Mouse (Mus musculus) hindbrain, embryonic 12.5 days (tissue): ENCODE data around the gene Nans. TPM values are rescaled to one million over a fixed set of nuclear protein-coding genes. Genes with fewer than 3 reads are reported as not detected.

Experiments used
- ATAC-seq: fragments of 200-750 bp; cut with Nextera tagmentation; 2 replicates; pipeline ENCODE4 v1.8.0; 2017; ENCODE audit warnings: moderate TSS enrichment; ENCODE audit not compliant: low FRiP score
- H3K27ac ChIP-seq: fragments of 300-500 bp; sonication (generic); 2 replicates; pipeline ENCODE4 v1.5.1; 2016; ENCODE audit warnings: mild to moderate bottlenecking
- H3K27me3 ChIP-seq: fragments of 300-500 bp; sonication (generic); 2 replicates; pipeline ENCODE4 v1.6.1; 2016; ENCODE audit warnings: mild to moderate bottlenecking
- H3K36me3 ChIP-seq: fragments of 300-500 bp; sonication (generic); 2 replicates; pipeline ENCODE4 v1.6.1; 2016; ENCODE audit warnings: mild to moderate bottlenecking
- H3K4me1 ChIP-seq: fragments of 300-500 bp; sonication (generic); 2 replicates; pipeline ENCODE4 v1.6.1; 2016
- H3K4me2 ChIP-seq: fragments of 300-500 bp; sonication (generic); replicated peaks from 2 replicates; pipeline ENCODE4 v1.6.1; 2016; ENCODE audit warnings: mild to moderate bottlenecking
- H3K4me3 ChIP-seq: fragments of 300-500 bp; sonication (generic); 2 replicates; pipeline ENCODE4 v1.5.1; 2016; ENCODE audit warnings: mild to moderate bottlenecking
- H3K9ac ChIP-seq: fragments of 300-500 bp; sonication (generic); 2 replicates; pipeline ENCODE4 v1.6.1; 2016; ENCODE audit warnings: mild to moderate bottlenecking, moderate library complexity
- H3K9me3 ChIP-seq: fragments of 300-500 bp; sonication (generic); replicated peaks from 2 replicates; pipeline ENCODE4 v1.6.1; 2016; ENCODE audit warnings: mild to moderate bottlenecking
- WGBS: fragments of 180-500 bp; shearing (Covaris S2); methylation state at CpG from one replicate; pipeline ENCODE4 v1.1.7; 2016; 5-methylcytosine and 5-hydroxymethylcytosine counted together
- polyA plus RNA-seq: library from polyadenylated mRNA; unstranded; fragments of >200 nt; fragmentation: Nextera tagmentation; extraction: Ambion mirVana; gene quantifications from 2 replicates; pipeline ENCODE4 v1.2.1, GENCODE M21; 2016

Nans gene
- polyA plus RNA-seq, 1 experiment from 2014 or later, result 76.5 TPM

- no peaks in the 10 kb centered on the region for H3K9me3 ChIP-seq
- 89% methylated on average over 10 of the region's 10 CpGs for WGBS
- no peak for ATAC-seq
- H3K9ac ChIP-seq, result no peak overlapping the region
- no peak overlapping the region for H3K27ac ChIP-seq
- no peak overlapping the region for H3K4me2 ChIP-seq
- no peaks in the 10 kb centered on the region for H3K36me3 ChIP-seq
- 0 out of 2 replicates have a peak, but pooled peaks cover 8% of the 10 kb centered on the region for H3K27me3 ChIP-seq
- no peak overlapping the region for H3K4me3 ChIP-seq
- H3K4me1 ChIP-seq, result no peaks in the 10 kb centered on the region
Measured at GRCm38 (mm10) chr4:46521457-46521856, 32.4 kb downstream of the Nans start.

GRCm38 (mm10) chr4:46523324-46523723 lies 34.3 kb downstream of the Nans start:
- 81% methylated on average over 4 of the region's 4 CpGs for WGBS

GRCm38 (mm10) chr4:46526226-46526625 lies 37.2 kb downstream of the Nans start:
- Histone ChIP-seq H3K36me3 (no peaks in the 10 kb centered on the region), H3K9ac (no peak overlapping the region), H3K4me3 (no peak overlapping the region), H3K9me3 (no peaks in the 10 kb centered on the region), H3K4me1 (0 out of 2 replicates have a peak, but pooled peaks cover 4% of the 10 kb centered on the region), H3K4me2 (no peak overlapping the region), H3K27ac (no peak overlapping the region), H3K27me3 (peaks cover 11% of the 10 kb centered on the region; the same call in 1 of the 2 replicates)
- WGBS, result 79% methylated on average over 3 of the region's 3 CpGs
- no peak for ATAC-seq

More at GRCm38 (mm10) chr4:46523324-46523723, 34.3 kb downstream of the Nans start:
- Histone ChIP-seq H3K4me1 (0 out of 2 replicates have a peak, but pooled peaks cover 4% of the 10 kb centered on the region), H3K27ac (no peak overlapping the region), H3K27me3 (0 out of 2 replicates have a peak, but pooled peaks cover 11% of the 10 kb centered on the region), H3K9ac (no peak overlapping the region), H3K36me3 (no peaks in the 10 kb centered on the region), H3K9me3 (no peaks in the 10 kb centered on the region), H3K4me3 (no peak overlapping the region), H3K4me2 (no peak overlapping the region)
- no peak for ATAC-seq

- peak overlapping the region; percentile 49 for H3K4me2 ChIP-seq
- peak; percentile 43; the same call in 1 of the 2 replicates for ATAC-seq
- peak overlapping the region; percentile 35; the same call in 1 of the 2 replicates for H3K9ac ChIP-seq
- peak overlapping the region; percentile 22 for H3K4me3 ChIP-seq
- H3K36me3 ChIP-seq, result no peaks in the 10 kb centered on the region
- 0 out of 2 replicates have a peak, but pooled peaks cover 4% of the 10 kb centered on the region for H3K4me1 ChIP-seq
- H3K27me3 ChIP-seq, result peaks cover 9% of the 10 kb centered on the region; the same call in 1 of the 2 replicates
- no peak overlapping the region for H3K27ac ChIP-seq
- 34% methylated on average over 17 of the region's 17 CpGs for WGBS
- no peaks in the 10 kb centered on the region for H3K9me3 ChIP-seq
Measured at GRCm38 (mm10) chr4:46526798-46527557, 37.9 kb downstream of the Nans start.

- no peak overlapping the region for H3K27ac ChIP-seq
- no peaks in the 10 kb centered on the region for H3K9me3 ChIP-seq
- ATAC-seq, result peak; percentile 50
- H3K4me3 ChIP-seq, result peak overlapping the region; percentile 22
- H3K36me3 ChIP-seq, result no peaks in the 10 kb centered on the region
- H3K27me3 ChIP-seq, result peaks cover 9% of the 10 kb centered on the region
- 0 out of 2 replicates have a peak, but pooled peaks cover 4% of the 10 kb centered on the region for H3K4me1 ChIP-seq
- 7% methylated on average over 7 of the region's 7 CpGs for WGBS
- H3K4me2 ChIP-seq, result peak overlapping the region; percentile 49
- peak overlapping the region; percentile 35; the same call in 1 of the 2 replicates for H3K9ac ChIP-seq
Measured at GRCm38 (mm10) chr4:46527558-46527926, 38.5 kb downstream of the Nans start.

- Histone ChIP-seq H3K9ac (no peak overlapping the region), H3K4me3 (no peak overlapping the region), H3K9me3 (no peaks in the 10 kb centered on the region), H3K4me2 (no peak overlapping the region), H3K36me3 (no peaks in the 10 kb centered on the region), H3K27ac (no peak overlapping the region), H3K27me3 (peaks cover 29% of the 10 kb centered on the region), H3K4me1 (peaks cover 12% of the 10 kb centered on the region)
- ATAC-seq, result no peak
- WGBS, result 41% methylated on average over 7 of the region's 7 CpGs
Measured at GRCm38 (mm10) chr4:46529722-46530121, 40.7 kb downstream of the Nans start.

GRCm38 (mm10) chr4:46532511-46532910 lies 43.5 kb downstream of the Nans start:
- Histone ChIP-seq H3K4me2 (no peak overlapping the region), H3K9me3 (no peaks in the 10 kb centered on the region), H3K4me3 (no peak overlapping the region), H3K36me3 (no peaks in the 10 kb centered on the region), H3K27ac (no peak overlapping the region), H3K4me1 (peaks cover 18% of the 10 kb centered on the region), H3K9ac (no peak overlapping the region), H3K27me3 (peaks cover 48% of the 10 kb centered on the region)
- 85% methylated on average over 2 of the region's 2 CpGs for WGBS
- ATAC-seq, result no peak

GRCm38 (mm10) chr4:46532926-46533325 lies 43.9 kb downstream of the Nans start:
- no peak overlapping the region for H3K9ac ChIP-seq
- no peak for ATAC-seq
- no peak overlapping the region for H3K27ac ChIP-seq
- 85% methylated on average over 7 of the region's 7 CpGs for WGBS
- peaks cover 52% of the 10 kb centered on the region for H3K27me3 ChIP-seq
- no peak overlapping the region for H3K4me2 ChIP-seq
- H3K4me1 ChIP-seq, result peaks cover 16% of the 10 kb centered on the region
- no peaks in the 10 kb centered on the region for H3K9me3 ChIP-seq
- no peaks in the 10 kb centered on the region for H3K36me3 ChIP-seq
- no peak overlapping the region for H3K4me3 ChIP-seq

- Histone ChIP-seq H3K27ac (no peak overlapping the region), H3K27me3 (peaks cover 60% of the 10 kb centered on the region), H3K4me1 (peaks cover 16% of the 10 kb centered on the region), H3K36me3 (no peaks in the 10 kb centered on the region), H3K4me2 (peak overlapping the region; percentile 42), H3K9ac (no peak overlapping the region), H3K9me3 (no peaks in the 10 kb centered on the region), H3K4me3 (peak overlapping the region; percentile 6)
- WGBS, result 11% methylated on average over 29 of the region's 29 CpGs
- no peak for ATAC-seq
Measured at GRCm38 (mm10) chr4:46533934-46534720, 45.1 kb downstream of the Nans start.

- Histone ChIP-seq H3K4me2 (peak overlapping the region; percentile 66), H3K4me3 (peak overlapping the region; percentile 43), H3K9ac (peak overlapping the region; percentile 46; the same call in 1 of the 2 replicates), H3K4me1 (peaks cover 16% of the 10 kb centered on the region), H3K9me3 (no peaks in the 10 kb centered on the region), H3K27me3 (peaks cover 60% of the 10 kb centered on the region), H3K36me3 (no peaks in the 10 kb centered on the region), H3K27ac (no peak overlapping the region)
- WGBS, result 8% methylated on average over 16 of the region's 16 CpGs
- ATAC-seq, result peak; percentile 29; the same call in 1 of the 2 replicates
Measured at GRCm38 (mm10) chr4:46535094-46535830, 46.2 kb downstream of the Nans start.

GRCm38 (mm10) chr4:46535840-46536361 lies 46.9 kb downstream of the Nans start, which contains the start of gene Trim14:
TSS of gene Trim14 (minus strand) at chr4:46536141.
- Histone ChIP-seq H3K9ac (peak within 1 kb of the TSS; percentile 46), H3K36me3 (no peaks in the 10 kb centered on the region), H3K9me3 (no peaks in the 10 kb centered on the region), H3K27ac (no peak within 1 kb of the TSS), H3K4me1 (peaks cover 16% of the 10 kb centered on the region), H3K4me2 (peak within 1 kb of the TSS; percentile 66), H3K4me3 (peak within 1 kb of the TSS; percentile 43), H3K27me3 (peaks cover 60% of the 10 kb centered on the region)
- peak; percentile 63; the same call in 1 of the 2 replicates for ATAC-seq
- under 1% methylated on average over 46 of the region's 46 CpGs for WGBS
